Mouse (Mus musculus) kidney, embryonic 15.5 days (tissue): ENCODE measurements around the gene Cit. TPM values are rescaled to one million over a fixed set of nuclear protein-coding genes. Genes with fewer than 3 reads are reported as not detected.

Experiments
- ATAC-seq: fragments of 200-750 bp; cut with Nextera tagmentation; replicated peaks from 2 replicates; pipeline ENCODE4 v1.8.0; 2017; ENCODE audit warnings: moderate TSS enrichment; ENCODE audit not compliant: low FRiP score
- H3K27ac ChIP-seq: fragments of 300-500 bp; sonication (generic); 2 replicates; pipeline ENCODE4 v1.5.1; 2015; ENCODE audit warnings: mild to moderate bottlenecking, inconsistent platforms
- H3K27me3 ChIP-seq: fragments of 300-500 bp; sonication (generic); 2 replicates; pipeline ENCODE4 v1.6.1; 2015; ENCODE audit warnings: inconsistent platforms
- H3K36me3 ChIP-seq: fragments of 300-500 bp; sonication (generic); 2 replicates; pipeline ENCODE4 v1.6.1; 2015; ENCODE audit warnings: inconsistent platforms
- H3K4me1 ChIP-seq: fragments of 300-500 bp; sonication (generic); 2 replicates; pipeline ENCODE4 v1.6.1; 2015; ENCODE audit warnings: inconsistent platforms
- H3K4me2 ChIP-seq: fragments of 300-500 bp; sonication (generic); 2 replicates; pipeline ENCODE4 v1.6.1; 2015; ENCODE audit warnings: moderate library complexity, mild to moderate bottlenecking, inconsistent platforms
- H3K4me3 ChIP-seq: fragments of 300-500 bp; sonication (generic); replicated peaks from 2 replicates; pipeline ENCODE4 v1.5.1; 2015; ENCODE audit warnings: mild to moderate bottlenecking, inconsistent platforms
- H3K9ac ChIP-seq: fragments of 300-500 bp; sonication (generic); 2 replicates; pipeline ENCODE4 v1.6.1; 2015; ENCODE audit warnings: mild to moderate bottlenecking, inconsistent platforms
- H3K9me3 ChIP-seq: fragments of 300-500 bp; sonication (generic); replicated peaks from 2 replicates; pipeline ENCODE4 v1.6.1; 2016; ENCODE audit warnings: inconsistent platforms
- WGBS: fragments of 180-500 bp; shearing (Covaris S2); methylation state at CpG from one replicate; pipeline ENCODE4 v1.1.7; 2015; ENCODE audit warnings: mixed read lengths; 5-methylcytosine and 5-hydroxymethylcytosine counted together
- polyA plus RNA-seq: library from polyadenylated mRNA; unstranded; fragments of >200 nt; fragmentation: Nextera tagmentation; extraction: Ambion mirVana; gene quantifications from 2 replicates; pipeline ENCODE4 v1.2.1, GENCODE M21; 2015

The Cit gene
- polyA plus RNA-seq, 1 experiment from 2014 or later: 39.2 TPM

GRCm38 (mm10) chr5:116006324-116007099 is 161.4 kb downstream of the Cit start:
- peak overlapping the region; percentile 89; the same call in 1 of the 2 replicates for H3K27ac ChIP-seq
- ATAC-seq: no peak
- H3K9ac ChIP-seq: no peak overlapping the region

DNA sequence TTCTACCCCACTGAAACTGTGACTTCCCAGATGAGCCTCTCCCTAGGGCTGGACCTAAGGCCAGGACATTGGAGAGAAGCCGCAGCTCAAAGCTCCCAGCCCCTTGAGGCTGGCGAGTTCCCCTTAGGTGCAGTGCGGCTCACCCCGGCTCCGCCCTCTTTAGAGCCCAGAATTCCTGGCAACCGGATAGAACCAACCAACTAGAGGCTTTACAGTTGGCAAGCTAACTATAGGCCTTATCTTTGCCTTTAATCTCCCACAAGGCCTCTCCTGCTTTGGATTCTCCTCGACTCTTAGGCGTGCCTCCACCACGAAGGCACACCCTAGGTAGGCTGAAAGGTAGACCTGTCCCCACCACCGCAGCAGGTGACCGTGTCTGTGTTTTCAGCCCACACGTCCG is 162.6 kb downstream of the Cit start:
- WGBS: 76% methylated on average over 13 of the region's 13 CpGs
- peak overlapping the region; percentile 89 for H3K27ac ChIP-seq
- no peak for ATAC-seq
- no peak overlapping the region for H3K9ac ChIP-seq
- no peak overlapping the region for H3K4me3 ChIP-seq
- no peaks in the 10 kb centered on the region for H3K9me3 ChIP-seq
- H3K36me3 ChIP-seq: peaks cover 13% of the 10 kb centered on the region; the same call in 1 of the 2 replicates
- no peak overlapping the region for H3K4me2 ChIP-seq
- no peaks in the 10 kb centered on the region for H3K27me3 ChIP-seq
- peaks cover 56% of the 10 kb centered on the region for H3K4me1 ChIP-seq

More at GRCm38 (mm10) chr5:116006324-116007099, 161.4 kb downstream of the Cit start:
- Histone ChIP-seq H3K4me3 (no peak overlapping the region), H3K4me2 (peak overlapping the region; percentile 9; the same call in 1 of the 2 replicates), H3K9me3 (no peaks in the 10 kb centered on the region), H3K4me1 (peaks cover 56% of the 10 kb centered on the region), H3K36me3 (peaks cover 14% of the 10 kb centered on the region; the same call in 1 of the 2 replicates), H3K27me3 (no peaks in the 10 kb centered on the region)
- WGBS: 67% methylated on average over 22 of the region's 22 CpGs

DNA sequence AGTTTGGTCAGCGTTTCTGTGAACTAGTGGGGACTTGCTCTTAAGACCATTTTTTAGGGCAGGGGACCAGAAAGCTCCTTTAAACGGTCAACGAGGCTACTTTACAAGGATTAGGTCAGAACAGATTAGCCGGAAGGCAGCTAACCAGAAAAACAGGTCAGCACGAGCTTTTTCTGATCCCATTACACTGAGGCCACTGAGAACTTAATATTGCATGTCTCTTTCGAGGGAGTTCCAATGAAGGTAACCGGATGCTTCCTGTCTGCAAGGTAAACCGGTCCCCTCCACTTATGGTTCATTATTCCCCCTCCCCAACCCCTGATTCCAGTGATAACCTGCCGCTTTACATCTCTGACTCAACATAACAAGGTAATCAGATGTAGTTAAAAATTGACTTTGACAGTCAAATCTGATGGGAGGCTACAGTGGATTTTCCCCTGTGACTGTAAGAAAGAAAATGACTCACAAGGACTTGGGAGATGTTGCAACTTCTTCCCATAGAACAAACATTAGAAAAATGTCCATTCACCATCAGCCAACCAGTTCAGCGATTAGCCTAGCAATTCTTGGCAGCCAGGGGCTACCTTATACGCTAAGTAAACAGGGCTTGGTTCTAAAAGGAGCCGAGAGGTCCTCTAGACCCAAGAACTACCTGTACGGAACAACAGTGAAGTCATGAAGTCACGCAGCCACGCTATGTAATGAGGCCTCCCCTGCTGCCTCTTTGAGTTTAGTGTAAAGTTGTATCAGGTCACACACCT is 164.2 kb downstream of the Cit start:
- Histone ChIP-seq H3K4me1 (peaks cover 44% of the 10 kb centered on the region), H3K4me2 (0 out of 2 replicates have a peak overlapping the region, but pooled peaks have one; percentile 5), H3K36me3 (peaks cover 28% of the 10 kb centered on the region), H3K27ac (peak overlapping the region; percentile 89), H3K4me3 (no peak overlapping the region), H3K9ac (no peak overlapping the region), H3K9me3 (no peaks in the 10 kb centered on the region), H3K27me3 (no peaks in the 10 kb centered on the region)
- WGBS: 53% methylated on average over 15 of the region's 15 CpGs
- peak; percentile 34 for ATAC-seq

GRCm38 (mm10) chr5:116009884-116010627 is 165.0 kb downstream of the Cit start:
- H3K4me3 ChIP-seq: no peak overlapping the region
- peak overlapping the region; percentile 89 for H3K27ac ChIP-seq
- no peaks in the 10 kb centered on the region for H3K27me3 ChIP-seq
- H3K9ac ChIP-seq: no peak overlapping the region
- H3K4me2 ChIP-seq: 0 out of 2 replicates have a peak overlapping the region, but pooled peaks have one; percentile 5
- ATAC-seq: peak; percentile 55
- 51% methylated on average over 2 of the region's 2 CpGs for WGBS
- peaks cover 41% of the 10 kb centered on the region for H3K4me1 ChIP-seq
- H3K9me3 ChIP-seq: no peaks in the 10 kb centered on the region
- peaks cover 36% of the 10 kb centered on the region for H3K36me3 ChIP-seq

DNA sequence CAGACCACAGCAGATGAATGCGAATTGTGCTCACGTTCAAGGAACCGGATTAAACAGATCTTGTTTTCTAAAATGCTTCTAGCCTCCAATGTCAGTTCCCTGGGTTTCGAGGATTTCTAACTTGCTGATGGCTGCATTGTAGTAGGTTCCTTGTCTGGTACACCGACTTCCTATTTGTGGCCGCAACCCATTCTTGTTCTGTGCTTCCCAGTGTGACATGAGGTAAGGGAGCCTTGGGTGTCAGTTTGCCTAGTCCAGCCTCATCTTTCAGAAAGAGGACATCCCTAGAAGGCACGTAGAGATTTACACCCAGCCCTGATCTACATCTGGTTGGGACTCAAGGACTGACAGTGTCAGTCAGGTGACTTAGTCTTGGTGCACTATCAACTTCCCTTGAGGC is 166.6 kb downstream of the Cit start:
- no peak overlapping the region for H3K27ac ChIP-seq
- no peak overlapping the region for H3K4me2 ChIP-seq
- WGBS: 89% methylated on average over 7 of the region's 7 CpGs
- H3K4me1 ChIP-seq: peaks cover 38% of the 10 kb centered on the region
- H3K36me3 ChIP-seq: peaks cover 49% of the 10 kb centered on the region
- H3K9ac ChIP-seq: no peak overlapping the region
- H3K9me3 ChIP-seq: no peaks in the 10 kb centered on the region
- no peak overlapping the region for H3K4me3 ChIP-seq
- ATAC-seq: no peak
- no peaks in the 10 kb centered on the region for H3K27me3 ChIP-seq

- H3K36me3 ChIP-seq: peaks cover 57% of the 10 kb centered on the region
- no peak for ATAC-seq
- no peaks in the 10 kb centered on the region for H3K9me3 ChIP-seq
- H3K4me2 ChIP-seq: no peak overlapping the region
- 92% methylated on average over 7 of the region's 7 CpGs for WGBS
- peaks cover 32% of the 10 kb centered on the region for H3K4me1 ChIP-seq
- no peak overlapping the region for H3K9ac ChIP-seq
- no peak overlapping the region for H3K4me3 ChIP-seq
- H3K27ac ChIP-seq: no peak overlapping the region
- H3K27me3 ChIP-seq: no peaks in the 10 kb centered on the region
Observed at GRCm38 (mm10) chr5:116012503-116012902, 167.4 kb downstream of the Cit start.

DNA sequence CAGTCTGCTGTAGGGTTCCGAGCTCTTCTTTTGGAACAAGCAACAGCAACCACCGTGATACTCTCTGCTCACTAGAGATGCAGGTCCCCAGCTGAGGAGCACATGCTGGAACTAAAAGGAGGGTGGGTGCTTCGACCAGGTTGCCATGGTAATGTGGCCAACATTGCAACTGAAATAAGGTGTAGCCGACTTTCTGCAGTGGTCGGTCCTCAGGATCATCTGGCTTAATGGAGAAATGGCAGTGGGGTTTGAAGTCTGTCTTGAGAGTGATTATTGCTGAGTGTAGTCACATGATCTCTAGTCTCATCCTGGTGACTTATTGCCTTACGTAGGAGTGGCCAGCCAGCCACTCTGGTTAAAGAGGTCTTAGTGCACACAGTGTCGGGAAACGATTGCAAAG is 168.7 kb downstream of the Cit start:
- H3K36me3 ChIP-seq: peaks cover 66% of the 10 kb centered on the region
- H3K4me3 ChIP-seq: no peak overlapping the region
- 72% methylated on average over 8 of the region's 8 CpGs for WGBS
- ATAC-seq: no peak
- no peak overlapping the region for H3K27ac ChIP-seq
- no peaks in the 10 kb centered on the region for H3K9me3 ChIP-seq
- no peak overlapping the region for H3K4me2 ChIP-seq
- peaks cover 31% of the 10 kb centered on the region for H3K4me1 ChIP-seq
- H3K27me3 ChIP-seq: no peaks in the 10 kb centered on the region
- no peak overlapping the region for H3K9ac ChIP-seq

DNA sequence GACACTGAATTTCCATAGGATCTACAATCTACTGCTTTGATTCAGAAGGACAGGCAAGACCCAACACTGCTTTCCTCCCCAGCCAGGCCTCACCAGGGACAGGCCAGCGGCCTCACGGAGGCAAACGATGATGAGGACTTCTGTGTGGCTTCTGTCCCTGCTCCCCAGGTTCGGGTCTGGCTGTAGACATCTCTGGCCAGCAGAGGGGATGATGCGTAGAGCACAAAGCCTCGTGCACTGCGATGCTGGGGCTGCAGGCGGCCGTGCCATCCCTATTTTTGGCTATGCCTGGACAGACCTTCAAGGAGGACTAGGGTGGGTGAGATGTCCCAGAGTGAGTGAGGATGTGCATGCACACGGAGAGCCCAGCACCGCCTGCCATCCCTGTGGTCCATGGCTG is 169.2 kb downstream of the Cit start:
- no peaks in the 10 kb centered on the region for H3K9me3 ChIP-seq
- H3K9ac ChIP-seq: no peak overlapping the region
- peaks cover 31% of the 10 kb centered on the region for H3K4me1 ChIP-seq
- no peak overlapping the region for H3K4me3 ChIP-seq
- H3K4me2 ChIP-seq: no peak overlapping the region
- H3K27me3 ChIP-seq: no peaks in the 10 kb centered on the region
- WGBS: 91% methylated on average over 11 of the region's 11 CpGs
- ATAC-seq: no peak
- H3K27ac ChIP-seq: no peak overlapping the region
- peaks cover 70% of the 10 kb centered on the region for H3K36me3 ChIP-seq

DNA sequence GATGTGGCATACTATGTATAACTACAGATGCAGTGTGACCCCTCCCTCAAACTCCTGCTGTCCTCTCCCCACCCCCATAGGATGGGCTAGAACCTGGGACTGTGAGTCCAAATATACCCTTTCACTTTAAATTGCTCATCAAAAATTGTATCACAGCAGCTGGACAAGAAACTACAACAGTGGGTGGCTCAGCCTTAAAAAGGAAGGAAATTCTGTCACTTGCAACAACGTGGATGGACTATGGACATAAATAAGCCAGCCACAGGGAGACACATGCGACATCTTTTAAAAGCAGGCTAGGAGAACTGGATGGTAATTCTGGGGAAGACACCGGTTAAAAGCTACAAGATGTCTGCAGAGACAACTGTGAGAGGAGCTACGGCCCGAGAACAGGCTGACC is 171.5 kb downstream of the Cit start:
- 89% methylated on average over 5 of the region's 5 CpGs for WGBS
- H3K9me3 ChIP-seq: no peaks in the 10 kb centered on the region
- no peak overlapping the region for H3K27ac ChIP-seq
- no peak overlapping the region for H3K4me3 ChIP-seq
- no peaks in the 10 kb centered on the region for H3K27me3 ChIP-seq
- no peak overlapping the region for H3K4me2 ChIP-seq
- ATAC-seq: no peak
- no peak overlapping the region for H3K9ac ChIP-seq
- peaks cover 93% of the 10 kb centered on the region for H3K36me3 ChIP-seq
- H3K4me1 ChIP-seq: peaks cover 26% of the 10 kb centered on the region

DNA sequence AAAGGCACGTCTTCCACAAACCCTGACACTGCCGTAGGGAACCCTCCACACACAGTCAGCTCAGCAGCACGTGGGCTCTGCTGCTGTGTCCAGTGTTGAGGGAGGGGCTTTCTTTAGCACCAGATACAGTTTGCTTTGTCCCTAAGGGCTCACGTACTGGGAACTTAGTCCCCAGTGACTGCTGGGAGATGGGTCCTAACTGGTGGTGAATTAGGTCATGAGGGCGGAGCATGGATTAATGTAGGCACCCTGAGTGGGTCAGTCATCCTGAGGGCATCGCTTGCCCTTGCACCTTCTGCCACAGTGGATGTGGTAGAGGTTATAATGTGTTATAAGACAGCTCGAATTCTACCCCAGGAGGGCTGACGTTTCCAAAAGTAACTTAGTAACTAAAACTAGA is 172.3 kb downstream of the Cit start:
- 92% methylated on average over 8 of the region's 8 CpGs for WGBS
- H3K27ac ChIP-seq: no peak overlapping the region
- peaks cover 34% of the 10 kb centered on the region for H3K4me1 ChIP-seq
- peaks cover 100% of the 10 kb centered on the region for H3K36me3 ChIP-seq
- no peaks in the 10 kb centered on the region for H3K27me3 ChIP-seq
- H3K9me3 ChIP-seq: no peaks in the 10 kb centered on the region
- ATAC-seq: no peak
- H3K9ac ChIP-seq: no peak overlapping the region
- H3K4me2 ChIP-seq: no peak overlapping the region
- H3K4me3 ChIP-seq: no peak overlapping the region

GRCm38 (mm10) chr5:116018196-116018595 is 173.1 kb downstream of the Cit start:
- 0 out of 2 replicates have a peak overlapping the region, but pooled peaks have one; percentile 69 for H3K27ac ChIP-seq
- no peak overlapping the region for H3K4me2 ChIP-seq
- WGBS: 94% methylated on average over 9 of the region's 9 CpGs
- H3K4me3 ChIP-seq: no peak overlapping the region
- ATAC-seq: no peak
- peaks cover 94% of the 10 kb centered on the region for H3K36me3 ChIP-seq
- H3K9ac ChIP-seq: no peak overlapping the region
- H3K4me1 ChIP-seq: peaks cover 42% of the 10 kb centered on the region
- no peaks in the 10 kb centered on the region for H3K9me3 ChIP-seq
- no peaks in the 10 kb centered on the region for H3K27me3 ChIP-seq
